Mouse (Mus musculus): ENCODE measurements around the gene Prpf38a. TPM values are rescaled to one million over a fixed set of nuclear protein-coding genes. Genes with fewer than 3 reads are reported as not detected.

Gene Prpf38a
- polyA plus RNA-seq (2012), result 2.9 and 5.9 TPM in 2 replicates

DNA sequence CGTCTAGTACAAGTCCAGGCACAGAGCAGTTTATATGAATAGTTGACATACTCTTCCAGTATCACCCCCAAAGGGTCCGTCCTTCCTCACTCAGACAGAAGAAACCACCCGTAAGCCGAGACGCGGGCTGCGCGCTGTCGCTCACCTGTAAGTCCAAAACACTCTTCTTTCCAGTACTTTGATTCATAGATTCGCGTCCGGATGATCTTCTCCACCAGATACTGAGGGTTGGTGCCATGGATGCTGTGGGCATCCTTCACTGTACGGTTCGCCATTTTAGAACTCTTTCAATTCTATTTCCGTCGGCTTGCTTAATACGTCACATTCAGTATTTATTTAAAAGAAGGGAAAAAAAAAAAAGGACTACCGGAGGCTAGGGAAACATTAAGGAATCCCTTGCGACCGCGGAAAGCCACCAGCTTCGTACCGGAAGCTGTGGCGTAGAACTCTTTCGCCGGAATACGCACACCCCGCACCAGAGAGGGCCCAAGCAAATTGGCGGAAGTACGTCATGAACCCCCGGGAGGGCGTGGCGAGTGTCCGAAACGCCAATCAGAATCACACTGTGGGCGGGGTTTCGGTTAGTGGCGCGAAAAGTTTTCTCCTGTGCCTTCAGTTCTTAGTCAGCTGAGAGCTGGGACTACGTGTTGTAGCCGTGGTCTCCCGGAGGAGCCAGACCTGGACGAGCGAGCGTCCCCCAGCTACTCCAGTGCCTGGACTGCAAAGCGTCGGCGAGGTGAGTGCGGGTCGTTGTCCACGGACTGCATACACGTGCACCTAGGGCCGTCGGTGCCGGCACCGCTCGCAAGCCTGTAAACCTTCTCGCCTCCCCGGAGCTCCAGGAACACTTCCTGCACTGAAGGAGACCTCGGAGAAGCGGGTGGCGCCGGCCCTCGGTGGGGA, at the start of gene Prpf38a, which contains the start of gene Orc1:
Gene Prpf38a, minus strand, starts transcription at position 497 of the 903 bp plus-strand sequence.
Gene Orc1, plus strand, starts transcription at position 584 of the 903 bp plus-strand sequence.
- no peak for TF ChIP-seq GATA1 (IDR thresholded peaks at IDR 0.05; ENCODE audit: low read length)

DNA sequence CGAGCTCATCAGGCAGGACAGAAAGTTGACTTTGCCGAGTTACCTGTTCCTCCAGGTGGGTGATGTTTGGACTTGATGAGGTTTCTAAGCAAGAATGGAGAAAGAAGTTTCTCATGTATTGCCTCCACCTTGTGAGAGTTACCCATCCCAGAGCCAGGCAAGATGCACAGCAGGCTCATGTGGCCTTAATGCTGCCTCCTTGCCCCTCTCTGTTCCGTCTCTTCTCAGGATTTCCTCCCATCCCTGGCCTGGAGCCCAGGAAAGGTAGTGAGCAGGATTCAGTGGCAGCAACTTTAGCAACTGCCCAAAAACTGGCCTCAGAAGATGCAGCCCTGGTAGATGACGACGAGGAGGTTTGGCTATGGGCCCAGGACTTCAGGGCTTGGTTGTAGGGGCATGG, 47.9 kb upstream of the Prpf38a start:
- no peak for TF ChIP-seq GATA1 (IDR thresholded peaks at IDR 0.05; ENCODE audit: low read length)

GRCm38 (mm10) chr4:108621504-108621903, 42.4 kb upstream of the Prpf38a start:
- TF ChIP-seq GATA1 (IDR thresholded peaks at IDR 0.05; ENCODE audit: low read length), result no peak

- no peak for TF ChIP-seq GATA1 (IDR thresholded peaks at IDR 0.05; ENCODE audit: low read length)
Observed at GRCm38 (mm10) chr4:108620536-108620935, 41.4 kb upstream of the Prpf38a start.

DNA sequence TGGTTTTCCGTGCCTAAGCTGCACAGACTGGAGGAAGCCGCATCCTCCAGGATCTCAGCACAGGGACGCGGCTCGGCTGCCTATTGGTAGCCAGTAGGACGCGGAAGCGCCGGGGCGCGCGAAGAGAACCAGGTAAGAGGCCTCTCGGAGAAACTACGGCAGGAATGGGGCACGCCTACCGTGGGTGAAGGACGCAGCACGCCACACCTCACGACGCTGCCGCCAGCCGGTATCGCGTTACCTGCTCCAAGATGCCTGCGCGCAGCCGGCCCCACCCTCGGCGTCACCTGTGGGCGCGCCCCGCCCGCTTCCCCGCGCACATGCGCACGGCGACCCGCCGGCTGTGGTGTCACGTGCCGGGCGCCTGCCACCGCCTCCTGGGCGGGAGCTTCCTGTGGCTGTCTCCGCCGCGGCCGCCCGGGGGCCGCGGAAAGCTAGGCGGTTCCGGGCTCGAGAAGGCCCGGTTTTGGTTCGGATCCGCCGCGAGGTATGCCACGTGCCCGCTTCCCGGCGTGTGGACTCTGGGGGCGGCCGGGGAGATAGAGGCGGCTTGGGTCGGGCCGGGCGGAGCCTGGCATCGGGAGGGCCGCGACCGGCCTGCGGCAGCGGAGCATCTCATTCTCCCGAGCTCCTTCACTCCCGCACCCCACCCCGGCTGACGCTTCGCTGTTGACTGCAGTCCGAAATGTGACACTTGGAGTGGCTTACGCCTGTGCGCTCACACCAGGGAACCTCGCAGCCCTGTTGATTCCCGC, 40.6 kb upstream of the Prpf38a start, which contains the start of gene Cc2d1b:
Gene Cc2d1b, plus strand, starts transcription at position 354 of the 755 bp plus-strand sequence.
- no peak for TF ChIP-seq GATA1 (IDR thresholded peaks at IDR 0.05; ENCODE audit: low read length)

DNA sequence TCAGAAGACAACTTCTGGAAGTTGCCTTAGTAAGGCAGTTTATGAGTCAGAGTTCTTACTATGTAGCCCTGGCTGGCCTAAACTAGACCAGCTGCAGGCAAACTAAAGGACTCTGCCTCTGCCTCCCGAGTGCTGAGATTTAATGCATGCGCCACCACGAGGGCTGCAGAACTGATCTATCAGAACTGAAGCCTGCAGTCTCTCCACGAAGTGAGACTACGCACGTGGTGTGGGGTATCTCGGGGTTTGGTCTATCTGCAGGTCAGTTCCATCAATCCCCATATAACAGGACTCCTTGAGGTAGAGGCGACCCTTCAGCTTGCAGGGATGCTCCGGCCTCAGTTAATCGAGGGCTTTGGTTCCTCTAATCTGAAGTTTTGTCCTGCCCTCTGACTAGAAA, 40.0 kb upstream of the Prpf38a start:
- no peak for TF ChIP-seq GATA1 (IDR thresholded peaks at IDR 0.05; ENCODE audit: low read length)

- no peak for TF ChIP-seq GATA1 (IDR thresholded peaks at IDR 0.05; ENCODE audit: low read length)
Observed at GRCm38 (mm10) chr4:108618586-108618985, 39.5 kb upstream of the Prpf38a start.

- TF ChIP-seq GATA1 (IDR thresholded peaks at IDR 0.05; ENCODE audit: low read length), result no peak
Observed at GRCm38 (mm10) chr4:108610935-108611334, 31.8 kb upstream of the Prpf38a start.

- TF ChIP-seq GATA1 (IDR thresholded peaks at IDR 0.05; ENCODE audit: low read length), result no peak
Observed at GRCm38 (mm10) chr4:108608651-108609050, 29.5 kb upstream of the Prpf38a start.

DNA sequence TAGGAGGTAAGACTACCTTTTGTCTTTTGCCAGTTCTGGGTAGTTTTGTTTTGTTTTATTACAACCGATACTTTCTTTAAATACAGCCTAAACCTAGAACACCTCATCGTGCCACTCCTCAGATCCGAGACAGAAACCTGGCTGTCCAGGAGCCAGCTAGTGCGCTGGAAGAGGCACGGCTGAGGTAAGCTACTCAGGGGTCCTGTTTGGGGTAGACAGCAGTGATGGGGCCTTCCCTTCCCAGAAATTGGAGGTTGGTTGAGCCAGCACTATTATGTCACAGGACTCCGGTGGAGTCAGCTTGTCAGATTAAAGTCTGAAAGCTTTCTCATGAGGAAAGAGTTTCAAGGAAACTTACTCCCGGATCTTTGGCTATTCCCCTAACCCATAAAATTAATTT, 22.7 kb upstream of the Prpf38a start:
- no peak for TF ChIP-seq GATA1 (IDR thresholded peaks at IDR 0.05; ENCODE audit: low read length)

- no peak for TF ChIP-seq GATA1 (IDR thresholded peaks at IDR 0.05; ENCODE audit: low read length)
Observed at GRCm38 (mm10) chr4:108598306-108598705, 19.2 kb upstream of the Prpf38a start.

DNA sequence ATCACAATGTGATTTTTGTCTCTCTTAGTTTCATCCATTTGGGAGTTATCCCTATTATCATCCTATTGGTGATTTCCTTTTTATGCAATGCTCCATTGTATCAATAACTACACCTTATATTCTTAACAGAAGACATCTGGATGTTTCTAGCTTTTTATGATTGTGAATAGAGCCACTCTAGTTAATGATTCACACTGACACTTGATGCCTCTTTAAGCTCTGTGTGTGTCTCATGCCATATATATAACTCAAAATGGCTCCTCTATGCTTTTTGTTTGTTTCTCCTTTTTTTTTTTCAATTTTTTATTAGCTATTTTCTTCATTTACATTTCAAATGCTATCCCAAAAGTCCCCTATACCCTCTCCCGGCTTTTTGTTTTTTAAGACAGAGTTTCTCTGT, 16.6 kb upstream of the Prpf38a start:
- no peak for TF ChIP-seq GATA1 (IDR thresholded peaks at IDR 0.05; ENCODE audit: low read length)

- TF ChIP-seq GATA1 (IDR thresholded peaks at IDR 0.05; ENCODE audit: low read length), result no peak
Observed at GRCm38 (mm10) chr4:108593376-108593775, 14.2 kb upstream of the Prpf38a start.

DNA sequence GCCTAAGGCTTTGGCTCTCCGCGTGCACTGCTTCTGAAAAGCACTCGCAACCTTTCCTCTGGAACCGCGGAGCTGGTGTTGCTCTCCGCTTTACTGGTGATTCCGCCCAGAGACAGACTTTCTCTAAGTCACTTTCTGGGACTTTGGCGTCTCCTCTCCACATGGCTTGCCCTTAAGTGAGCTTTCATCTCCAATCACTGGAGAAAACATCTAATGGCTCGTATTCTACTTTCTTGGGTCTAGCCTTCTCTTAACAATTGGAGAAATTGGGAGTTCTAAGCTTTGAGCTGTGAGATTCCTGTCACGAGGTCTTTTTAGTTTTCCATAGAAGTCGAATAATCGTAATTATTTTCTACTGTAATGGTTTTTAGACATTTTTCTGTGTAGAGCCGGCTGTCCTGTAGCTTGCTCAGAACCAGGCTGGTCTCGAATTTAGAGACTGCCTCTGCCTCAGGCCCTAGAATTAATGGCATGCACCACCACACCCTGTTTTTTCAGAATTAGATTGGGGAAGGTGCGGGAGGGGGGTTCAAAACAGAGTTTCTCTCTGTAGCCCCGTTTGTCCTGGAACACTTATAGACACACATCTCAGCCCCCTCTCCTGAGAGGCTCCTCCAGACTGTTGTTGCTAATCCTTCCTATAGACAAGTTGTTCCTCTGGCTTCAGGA, 741 bp upstream of the Prpf38a start:
- TF ChIP-seq GATA1 (IDR thresholded peaks at IDR 0.05; ENCODE audit: low read length), result no peak

GRCm38 (mm10) chr4:108572644-108573043, 6.5 kb downstream of the Prpf38a start:
- no peak for TF ChIP-seq GATA1 (IDR thresholded peaks at IDR 0.05; ENCODE audit: low read length)

- TF ChIP-seq GATA1 (IDR thresholded peaks at IDR 0.05; ENCODE audit: low read length), result no peak
Observed at GRCm38 (mm10) chr4:108565026-108565425, 14.1 kb downstream of the Prpf38a start.

Data from G1E-ER4 (cell line).